Mouse (Mus musculus) olfactory bulb, adult 2 months (tissue): ENCODE data around the gene Krtap4-9. TPM values are rescaled to one million over a fixed set of nuclear protein-coding genes. Genes with fewer than 3 reads are reported as not detected.
"Not testable (repeated sequence)": the region's sequence is repeated elsewhere in the genome, so short reads cannot be mapped to it uniquely, and the experiment has no call there.

Experiments
- H3K27ac ChIP-seq: fragments of 200-500 bp; 2 replicates; pipeline ENCODE4 v1.5.1; 2012; ENCODE audit warnings: low read depth, low read length; ENCODE audit not compliant: insufficient read depth
- H3K4me1 ChIP-seq: fragments of 200-500 bp; 2 replicates; pipeline ENCODE4 v1.6.1; 2012; ENCODE audit warnings: low read length; ENCODE audit not compliant: control insufficient read depth, insufficient read depth
- H3K4me3 ChIP-seq: fragments of 200-500 bp; 2 replicates; pipeline ENCODE4 v1.5.1; 2012; ENCODE audit warnings: mild to moderate bottlenecking, low read depth, low read length, moderate library complexity; ENCODE audit not compliant: insufficient read depth
- CTCF ChIP-seq: fragments of 200-500 bp; IDR thresholded peaks from 2 replicates; pipeline ENCODE4 v1.5.1; 2012; ENCODE audit warnings: low read depth, mild to moderate bottlenecking, low read length, moderate library complexity; ENCODE audit not compliant: insufficient read depth
- POLR2A ChIP-seq: fragments of 200-500 bp; IDR thresholded peaks from 2 replicates; pipeline ENCODE4 v1.6.1; 2012; ENCODE audit warnings: mild to moderate bottlenecking, low read depth, low read length, moderate library complexity; ENCODE audit not compliant: insufficient read depth
- WGBS: fragments of 180-500 bp; shearing (Covaris S2); methylation state at CpG from one replicate; pipeline ENCODE4 v1.1.7; 2018; 5-methylcytosine and 5-hydroxymethylcytosine counted together
- polyA plus RNA-seq: library from polyadenylated mRNA; stranded (reverse); fragments of >200 nt; gene quantifications from 2 replicates; pipeline ENCODE4 v1.2.4, GENCODE M21; 2012; ENCODE audit warnings: low replicate concordance; ENCODE audit not compliant: missing spikeins, insufficient read depth, insufficient read length

The Krtap4-9 gene
- not detected in 2 replicates for polyA plus RNA-seq

DNA sequence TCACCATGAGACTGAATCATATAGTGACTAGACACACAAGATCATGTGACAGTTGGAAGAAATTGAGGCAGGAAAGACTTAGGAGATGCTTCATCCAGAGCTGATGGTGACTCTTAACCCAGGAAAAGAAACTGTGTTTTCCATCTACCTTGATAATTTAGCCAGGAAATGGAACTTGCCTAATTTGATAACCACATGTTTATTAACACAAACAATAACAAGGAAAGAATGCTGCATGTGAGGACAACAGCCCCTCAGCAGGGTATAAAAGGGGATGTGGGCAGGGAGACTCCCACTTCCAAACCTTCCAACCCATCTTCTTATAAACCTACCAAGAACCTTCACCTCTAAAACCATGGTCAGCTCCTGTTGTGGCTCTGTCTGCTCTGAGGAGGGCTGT is at the start of gene Krtap4-9:
Gene Krtap4-9 (plus strand): TSS at position 301 of the 400 bp plus-strand sequence.
- H3K4me3 ChIP-seq, H3K27ac ChIP-seq, H3K4me1 ChIP-seq: not testable (repeated sequence)

DNA sequence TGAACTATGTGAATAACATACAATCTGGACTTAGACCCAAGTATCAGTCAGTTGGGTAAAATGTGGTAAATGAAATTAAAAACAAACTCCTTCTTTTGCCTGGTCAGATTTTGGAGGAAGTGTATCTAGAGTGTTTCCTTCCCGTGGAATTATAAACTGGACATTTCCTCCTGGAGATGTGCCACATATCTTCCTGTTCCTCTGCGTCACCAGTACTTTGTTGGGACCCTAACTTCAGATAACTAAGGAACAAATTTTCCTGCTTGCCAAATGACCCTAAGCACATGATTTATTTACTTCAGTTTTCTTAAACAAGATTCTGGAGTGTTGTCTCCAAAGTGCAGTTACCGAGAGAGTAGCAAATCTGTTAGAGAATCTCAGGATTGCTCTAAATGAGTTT is 41.0 kb upstream of the Krtap4-9 start:
- WGBS: 88% methylated on average over 3 of the region's 3 CpGs

GRCm38 (mm10) chr11:99758877-99759276 is 26.1 kb upstream of the Krtap4-9 start:
- Histone ChIP-seq H3K4me1 (no peaks in the 10 kb centered on the region), H3K4me3 (no peak overlapping the region), H3K27ac (no peak overlapping the region)
- no peak for TF ChIP-seq POLR2A
- WGBS: 92% methylated on average over 1 of the region's 1 CpGs

More for the DNA sequence above, 41.0 kb upstream of the Krtap4-9 start:
- no peak overlapping the region for H3K27ac ChIP-seq
- no peak overlapping the region for H3K4me3 ChIP-seq
- H3K4me1 ChIP-seq: no peaks in the 10 kb centered on the region
- TF ChIP-seq CTCF (no peak), POLR2A (no peak)

- TF ChIP-seq CTCF: no peak
- no peak for TF ChIP-seq POLR2A
- H3K4me3 ChIP-seq: no peak overlapping the region
- 83% methylated on average over 2 of the region's 2 CpGs for WGBS
- H3K27ac ChIP-seq: no peak overlapping the region
- no peaks in the 10 kb centered on the region for H3K4me1 ChIP-seq
Measured at GRCm38 (mm10) chr11:99768410-99768809, 16.6 kb upstream of the Krtap4-9 start.

GRCm38 (mm10) chr11:99772813-99773212 is 12.2 kb upstream of the Krtap4-9 start, which contains the start of gene Gm11595:
Gm11595 (minus strand) TSS chr11:99772913.
- not testable (repeated sequence) for H3K27ac ChIP-seq, H3K4me3 ChIP-seq, H3K4me1 ChIP-seq

- Histone ChIP-seq H3K4me3 (no peak overlapping the region), H3K4me1 (no peaks in the 10 kb centered on the region), H3K27ac (no peak overlapping the region)
- 61% methylated on average over 7 of the region's 7 CpGs for WGBS
- TF ChIP-seq POLR2A (no peak), CTCF (no peak)
Measured at GRCm38 (mm10) chr11:99778401-99778800, 6.6 kb upstream of the Krtap4-9 start.

DNA sequence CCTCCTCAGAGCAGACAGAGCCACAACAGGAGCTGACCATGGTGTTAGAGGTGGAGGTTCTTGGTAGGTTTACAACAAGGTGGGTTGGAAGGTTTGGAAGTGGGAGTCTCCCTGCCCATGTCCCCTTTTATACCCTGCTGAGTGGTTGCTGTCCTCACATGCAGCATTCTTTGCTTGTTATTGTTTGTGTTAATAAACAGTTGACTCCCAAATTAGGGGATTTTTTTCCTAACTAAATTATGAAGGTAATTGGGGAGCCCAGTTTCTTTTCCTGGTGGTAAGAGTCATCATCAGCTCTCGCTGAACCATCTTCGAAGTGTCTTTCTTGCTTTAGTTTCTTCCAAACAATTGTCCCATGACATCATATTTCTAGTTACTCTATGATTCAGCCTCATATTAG is 4.4 kb upstream of the Krtap4-9 start, which contains the start of gene Krtap4-8:
Gene Krtap4-8 (minus strand): TSS at position 101 of the 400 bp plus-strand sequence.
- Histone ChIP-seq H3K27ac (no peak within 1 kb of the TSS), H3K4me3 (no peak within 1 kb of the TSS), H3K4me1 (no peaks in the 10 kb centered on the region)
- 97% methylated on average over 2 of the region's 2 CpGs for WGBS
- no peak for TF ChIP-seq POLR2A
- TF ChIP-seq CTCF: no peak

- 84% methylated on average over 2 of the region's 2 CpGs for WGBS
- no peak for TF ChIP-seq CTCF
- no peak for TF ChIP-seq POLR2A
- no peak within 1 kb of the TSS for H3K4me3 ChIP-seq
- H3K27ac ChIP-seq: no peak within 1 kb of the TSS
- H3K4me1 ChIP-seq: peaks cover 3% of the 10 kb centered on the region; the same call in 1 of the 2 replicates
Measured at GRCm38 (mm10) chr11:99793367-99793766, 8.4 kb downstream of the Krtap4-9 start, which contains the start of gene Gm11596. Gm11596 (minus strand) TSS chr11:99793467.

DNA sequence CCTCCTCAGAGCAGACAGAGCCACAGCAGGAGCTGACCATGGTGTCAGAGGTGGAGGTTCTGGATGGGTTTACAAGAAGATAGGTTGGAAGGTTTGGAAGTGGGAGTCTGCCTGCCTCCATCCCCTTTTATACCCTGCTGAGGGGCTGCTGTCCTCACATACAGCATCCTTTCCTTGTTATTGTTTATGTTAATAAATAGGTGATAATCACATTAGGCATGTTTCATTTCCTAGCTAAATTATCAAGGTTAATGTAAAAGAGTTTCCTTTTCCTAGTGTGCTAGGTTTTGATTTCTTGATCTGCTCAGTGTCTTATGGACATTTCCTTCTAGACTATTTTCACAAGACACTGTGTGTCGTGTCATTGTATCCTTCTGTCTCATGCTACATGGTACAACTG is 13.8 kb downstream of the Krtap4-9 start, which contains the start of gene Gm11569:
Gene Gm11569 (minus strand): TSS at position 101 of the 400 bp plus-strand sequence.
- not testable (repeated sequence) for H3K27ac ChIP-seq, H3K4me3 ChIP-seq, H3K4me1 ChIP-seq
- no CpG with 5 or more reads among the region's 1 CpGs for WGBS

- not testable (repeated sequence) for H3K4me3 ChIP-seq, H3K27ac ChIP-seq, H3K4me1 ChIP-seq
- WGBS: no CpG with 5 or more reads among the region's 1 CpGs
Measured at GRCm38 (mm10) chr11:99804346-99804745, 19.3 kb downstream of the Krtap4-9 start, which contains the start of gene Gm11554. Gm11554 (minus strand) TSS chr11:99804446.

- not testable (repeated sequence) for H3K27ac ChIP-seq, H3K4me3 ChIP-seq, H3K4me1 ChIP-seq
Measured at GRCm38 (mm10) chr11:99809792-99810191, 24.8 kb downstream of the Krtap4-9 start, which contains the start of gene Krtap4-13. Krtap4-13 (minus strand) TSS chr11:99809892.

DNA sequence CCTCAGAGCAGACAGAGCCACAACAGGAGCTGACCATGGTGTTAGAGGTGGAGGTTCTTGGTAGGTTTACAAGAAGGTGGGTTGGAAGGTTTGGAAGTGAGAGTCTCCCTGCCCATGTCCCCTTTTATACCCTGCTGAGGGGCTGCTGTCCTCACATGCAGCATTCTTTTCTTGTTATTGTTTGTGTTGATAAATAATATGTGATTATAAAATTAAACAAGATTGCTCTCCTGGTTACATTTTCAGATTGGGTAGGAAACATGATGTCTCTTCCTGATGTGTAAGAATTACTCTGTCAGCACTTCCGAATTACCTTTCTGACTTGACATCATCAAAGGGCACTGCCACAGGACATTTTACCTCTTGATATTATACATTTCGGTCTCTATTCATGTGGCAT is 30.6 kb downstream of the Krtap4-9 start, which contains the start of gene Gm11564:
Gene Gm11564 (minus strand): TSS at position 101 of the 400 bp plus-strand sequence.
- WGBS: 89% methylated on average over 2 of the region's 2 CpGs
- H3K27ac ChIP-seq, H3K4me3 ChIP-seq: not testable (repeated sequence)

More for the DNA sequence above, 30.6 kb downstream of the Krtap4-9 start, which contains the start of gene Gm11564:
- H3K4me1 ChIP-seq: not testable (repeated sequence)
